Mouse (Mus musculus): Measurements from ENCODE around the gene Rbx1. TPM values are rescaled to one million over a fixed set of nuclear protein-coding genes. Genes with fewer than 3 reads are reported as not detected.
"Not testable (repeated sequence)": the region's sequence is repeated elsewhere in the genome, so short reads cannot be mapped to it uniquely, and the experiment has no call there.

The Rbx1 gene
- 118 and 119 TPM in 2 replicates for total RNA-seq (2021)
- long read RNA-seq, experiment 1, transcript Rbx1-203 (2 exons, 794 nt): minor isoform, 30 of 296 reads
- long read RNA-seq, experiment 1, transcript Rbx1-201 (5 exons, 1,675 nt): major isoform, 248 of 296 reads
- long read RNA-seq, experiment 1, transcript Rbx1-204 (5 exons, 651 nt): minor isoform, 8 of 296 reads
- long read RNA-seq, experiment 1, partial matches to known transcripts: 2 of 296 reads
- long read RNA-seq, experiment 1, other reads (novel, unspliced or antisense): 7 of 296 reads
- long read RNA-seq, experiment 2, transcript Rbx1-201 (5 exons, 1,675 nt): major isoform, 247 of 281 reads
- long read RNA-seq, experiment 2, transcript Rbx1-203 (2 exons, 794 nt): minor isoform, 19 of 281 reads
- long read RNA-seq, experiment 2, transcript Rbx1-204 (5 exons, 651 nt): minor isoform, 9 of 281 reads
- long read RNA-seq, experiment 2, partial matches to known transcripts: 4 of 281 reads
- long read RNA-seq, experiment 2, other reads (novel, unspliced or antisense): 2 of 281 reads

GRCm38 (mm10) chr15:81465901-81466737, at the start of gene Rbx1:
Gene Rbx1 (plus strand): TSS chr15:81466296.
- peak; percentile 100 for DNase-seq

- peak; percentile 86 for DNase-seq
Measured at GRCm38 (mm10) chr15:81416763-81417310, 49.3 kb upstream of the Rbx1 start.

GRCm38 (mm10) chr15:81418065-81418464, 48.0 kb upstream of the Rbx1 start:
- no peak for DNase-seq

GRCm38 (mm10) chr15:81421454-81421853, 44.6 kb upstream of the Rbx1 start:
- no peak for DNase-seq

- DNase-seq: no peak
Measured at GRCm38 (mm10) chr15:81422156-81422681, 43.9 kb upstream of the Rbx1 start.

- no peak for DNase-seq
Measured at GRCm38 (mm10) chr15:81425311-81425710, 40.8 kb upstream of the Rbx1 start.

GRCm38 (mm10) chr15:81427947-81428346, 38.1 kb upstream of the Rbx1 start:
- DNase-seq: no peak

GRCm38 (mm10) chr15:81431195-81431594, 34.9 kb upstream of the Rbx1 start:
- DNase-seq: no peak

- DNase-seq: no peak
Measured at GRCm38 (mm10) chr15:81438345-81438744, 27.8 kb upstream of the Rbx1 start.

- peak; percentile 46 for DNase-seq
Measured at GRCm38 (mm10) chr15:81439236-81439635, 26.9 kb upstream of the Rbx1 start.

- peak; percentile 70 for DNase-seq
Measured at GRCm38 (mm10) chr15:81448463-81448862, 17.6 kb upstream of the Rbx1 start.

- DNase-seq: no peak
Measured at GRCm38 (mm10) chr15:81461523-81461922, 4.6 kb upstream of the Rbx1 start.

GRCm38 (mm10) chr15:81465016-81465660, 958 bp upstream of the Rbx1 start:
- no peak for DNase-seq

- no peak for DNase-seq
Measured at GRCm38 (mm10) chr15:81466738-81467113, 630 bp downstream of the Rbx1 start.

GRCm38 (mm10) chr15:81470735-81471134, 4.6 kb downstream of the Rbx1 start:
- no peak for DNase-seq

- DNase-seq: no peak
Measured at GRCm38 (mm10) chr15:81472256-81472655, 6.2 kb downstream of the Rbx1 start.

GRCm38 (mm10) chr15:81475654-81476053, 9.6 kb downstream of the Rbx1 start:
- DNase-seq: peak; percentile 67

GRCm38 (mm10) chr15:81476597-81476996, 10.5 kb downstream of the Rbx1 start:
- DNase-seq: peak; percentile 58

GRCm38 (mm10) chr15:81479446-81480213, 13.5 kb downstream of the Rbx1 start:
- peak; percentile 51 for DNase-seq

- DNase-seq: not testable (repeated sequence)
Measured at GRCm38 (mm10) chr15:81480284-81480683, 14.2 kb downstream of the Rbx1 start.

- peak; percentile 70 for DNase-seq
Measured at GRCm38 (mm10) chr15:81480977-81481379, 14.9 kb downstream of the Rbx1 start.

Measured in adrenal gland, postnatal 14 days (tissue).